8 mouse cellular contexts compared by ENCODE assay signal in genomic region chr13:110139339-110139738, GRCm38 (mm10).
DNase-seq lines count a peak whose midpoint lies in the region; ATAC-seq lines count a peak whose summit lies in the region.
"Had no signal": no experiment of that assay in that cellular context is flagged by ENCODE, and none has a peak within 500 bp of the region (broad histone marks: within the 10 kb centered on the region; RNA-seq: fewer than 3 reads in every experiment).

No protein-coding gene starts in this region.

- peak; percentile 76; the same call in 1 of the 2 replicates for ATAC-seq in hindbrain, embryonic 14.5 days (ENCODE audit: low FRiP score)
- ATAC-seq in hindbrain, embryonic 12.5 days (ENCODE audit: low FRiP score), result no peak
- ATAC-seq in neural tube, embryonic 15.5 days (ENCODE audit: low FRiP score), result peak; percentile 66; the same call in 1 of the 2 replicates
- ATAC-seq in inflammation-experienced regulatory T-cells, adult 6 months, result no peak

- no peak for DNase-seq in hindbrain, embryonic 14.5 days (ENCODE audit: low spot score)
- DNase-seq in cerebellum, adult 8-10 months, result peak; percentile 40
- DNase-seq in frontal cortex, postnatal 36 days (ENCODE audit: low spot score in 2 of 2), result peak; percentile 39 to 73
- DNase-seq in urinary bladder, postnatal 36 days (ENCODE audit: low spot score in 2 of 2), result no peak
- DNase-seq: kidney, postnatal 14 days had no signal

- no peaks in the 10 kb centered on the region for H3K9me3 ChIP-seq in hindbrain, embryonic 14.5 days (ENCODE audit: control insufficient read depth, low read length)
- no peaks in the 10 kb centered on the region for H3K9me3 ChIP-seq in hindbrain, embryonic 12.5 days (replicated peaks)
- H3K9me3 ChIP-seq in neural tube, embryonic 15.5 days (replicated peaks), result no peaks in the 10 kb centered on the region

- no peak overlapping the region for H3K9ac ChIP-seq in hindbrain, embryonic 14.5 days
- H3K9ac ChIP-seq in hindbrain, embryonic 12.5 days, result no peak overlapping the region
- H3K9ac ChIP-seq in neural tube, embryonic 15.5 days (replicated peaks), result no peak overlapping the region

- H3K4me2 ChIP-seq in hindbrain, embryonic 14.5 days (replicated peaks), result no peak overlapping the region
- H3K4me2 ChIP-seq in hindbrain, embryonic 12.5 days (replicated peaks), result no peak overlapping the region
- H3K4me2 ChIP-seq in neural tube, embryonic 15.5 days, result no peak overlapping the region

- no peaks in the 10 kb centered on the region for H3K27me3 ChIP-seq in hindbrain, embryonic 14.5 days (ENCODE audit: control insufficient read depth, insufficient read depth, low read length)
- no peaks in the 10 kb centered on the region for H3K27me3 ChIP-seq in hindbrain, embryonic 12.5 days
- H3K27me3 ChIP-seq in neural tube, embryonic 15.5 days (replicated peaks), result no peaks in the 10 kb centered on the region

- WGBS in hindbrain, embryonic 14.5 days, result 63% methylated on average over 5 of the region's 5 CpGs
- WGBS in hindbrain, embryonic 12.5 days, result 67% methylated on average over 5 of the region's 5 CpGs
- WGBS in neural tube, embryonic 15.5 days, result 46% methylated on average over 5 of the region's 5 CpGs

- H3K4me3 ChIP-seq in hindbrain, embryonic 14.5 days (replicated peaks; ENCODE audit: low read length), result no peak overlapping the region
- no peak overlapping the region for H3K4me3 ChIP-seq in hindbrain, embryonic 12.5 days
- no peak overlapping the region for H3K4me3 ChIP-seq in neural tube, embryonic 15.5 days (replicated peaks)

- peaks cover 12% of the 10 kb centered on the region; the same call in 1 of the 2 replicates for H3K4me1 ChIP-seq in hindbrain, embryonic 14.5 days (replicated peaks; ENCODE audit: control insufficient read depth, insufficient read depth, low read length)
- peaks cover under 1% of the 10 kb centered on the region; the same call in 1 of the 2 replicates for H3K4me1 ChIP-seq in hindbrain, embryonic 12.5 days
- H3K4me1 ChIP-seq in neural tube, embryonic 15.5 days, result peaks cover 8% of the 10 kb centered on the region; the same call in 1 of the 2 replicates

- H3K36me3 ChIP-seq in hindbrain, embryonic 14.5 days (replicated peaks; ENCODE audit: control insufficient read depth, insufficient read depth), result no peaks in the 10 kb centered on the region
- no peaks in the 10 kb centered on the region for H3K36me3 ChIP-seq in hindbrain, embryonic 12.5 days
- H3K36me3 ChIP-seq in neural tube, embryonic 15.5 days, result no peaks in the 10 kb centered on the region

- peak overlapping the region; percentile 55 for H3K27ac ChIP-seq in hindbrain, embryonic 14.5 days
- H3K27ac ChIP-seq in hindbrain, embryonic 12.5 days, result no peak overlapping the region; the same call in 1 of the 2 replicates
- H3K27ac ChIP-seq in neural tube, embryonic 15.5 days (replicated peaks), result peak overlapping the region; percentile 24

Comparison
In these comparisons a context has a peak if more than half of its experiments do, and no peak if none do; other contexts are left out.
1. ATAC-seq: peak in hindbrain, embryonic 14.5 days (single experiment) and neural tube, embryonic 15.5 days (single experiment); none in hindbrain, embryonic 12.5 days (single experiment) and inflammation-experienced regulatory T-cells, adult 6 months (single experiment).
2. DNase-seq: peak in cerebellum, adult 8-10 months (single experiment) and frontal cortex, postnatal 36 days (2 of 2); none in hindbrain, embryonic 14.5 days (single experiment) and urinary bladder, postnatal 36 days (0 of 2).